Mouse (Mus musculus) cerebellum, postnatal 14 days (tissue): ENCODE measurements at regions not wholly inside any gene's neighbourhood (a gene's known extent, or its start where the extent isn't known, plus 50 kb on each side); places are given as distances from the start of the nearest gene placed in this dataset.
A peak's percentile ranks its signal among the peaks of the same experiment; 100 is the strongest.

Source experiments
- DNase-seq, 2 experiments: peaks; one replicate each; pipeline ENCODE4 v3.0.0; 2021; ENCODE audit warnings: mixed read lengths in 2 of 2

DNA sequence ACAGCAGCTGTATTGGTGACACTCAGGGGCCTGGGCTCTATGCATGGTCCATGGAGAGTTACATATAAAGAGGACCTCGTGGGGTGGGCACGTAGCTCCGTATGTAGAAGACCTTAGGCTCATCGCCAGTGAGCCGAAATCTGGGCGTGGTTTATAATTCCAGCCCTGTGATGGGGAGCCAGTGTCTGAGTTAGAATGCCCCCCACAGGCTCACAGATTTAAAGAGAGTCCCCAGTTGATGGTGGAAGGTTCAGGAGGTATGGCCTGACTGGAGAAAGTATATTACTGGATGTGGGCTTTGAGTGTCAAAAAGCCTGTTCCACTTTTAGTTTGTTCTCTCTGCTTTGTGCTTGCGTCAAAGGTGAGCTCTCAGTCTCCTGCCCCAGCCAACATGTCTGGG lies 54.8 kb downstream of the 1700122O11Rik start:
- no peak for DNase-seq

DNA sequence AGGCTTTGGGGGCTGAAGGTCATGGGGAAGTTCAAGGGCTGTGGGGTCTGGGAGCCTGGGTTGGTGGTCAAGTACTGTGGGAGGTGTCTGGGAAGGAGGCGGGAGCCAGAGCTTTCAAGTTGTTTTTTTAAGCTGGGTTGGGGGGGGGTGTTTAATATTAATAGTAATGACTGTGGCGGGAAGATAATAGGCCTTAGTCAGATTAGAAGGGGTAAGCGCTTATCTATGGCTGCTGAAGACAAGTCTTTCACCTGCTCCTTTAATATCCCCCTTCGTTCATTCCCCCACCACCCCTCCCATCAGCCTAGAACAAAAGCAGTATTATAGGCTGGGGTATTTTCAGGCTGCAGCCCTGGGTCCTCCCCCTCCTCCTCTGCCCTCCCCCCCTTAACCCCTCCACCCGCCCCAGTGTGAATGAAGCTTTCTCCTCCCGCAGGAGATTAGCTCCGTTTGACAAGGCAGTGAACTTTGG lies 56.5 kb downstream of the 1700122O11Rik start:
- no peak for DNase-seq

DNA sequence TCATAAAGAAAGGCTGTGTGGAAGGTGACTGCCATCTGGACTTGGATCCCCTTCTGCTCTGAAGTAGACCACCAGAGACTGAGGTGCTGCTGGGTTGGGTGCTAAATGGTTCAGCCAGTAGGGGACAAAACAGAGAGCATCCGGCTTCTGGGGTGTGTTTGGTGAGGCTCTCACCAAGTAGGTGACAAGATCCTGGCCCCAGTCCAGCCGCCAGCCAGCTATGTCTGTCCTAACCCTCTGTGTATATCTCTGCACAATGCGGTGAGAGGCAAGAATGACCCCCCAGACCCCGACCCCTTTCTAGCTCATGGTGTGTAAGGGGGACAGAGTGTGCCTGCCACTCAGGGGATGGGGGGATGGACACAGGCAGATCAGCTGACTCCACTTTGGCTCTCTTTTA lies 54.8 kb upstream of the Foxp4 start:
- DNase-seq = peak in 1 of 2 experiments; percentile 25

DNA sequence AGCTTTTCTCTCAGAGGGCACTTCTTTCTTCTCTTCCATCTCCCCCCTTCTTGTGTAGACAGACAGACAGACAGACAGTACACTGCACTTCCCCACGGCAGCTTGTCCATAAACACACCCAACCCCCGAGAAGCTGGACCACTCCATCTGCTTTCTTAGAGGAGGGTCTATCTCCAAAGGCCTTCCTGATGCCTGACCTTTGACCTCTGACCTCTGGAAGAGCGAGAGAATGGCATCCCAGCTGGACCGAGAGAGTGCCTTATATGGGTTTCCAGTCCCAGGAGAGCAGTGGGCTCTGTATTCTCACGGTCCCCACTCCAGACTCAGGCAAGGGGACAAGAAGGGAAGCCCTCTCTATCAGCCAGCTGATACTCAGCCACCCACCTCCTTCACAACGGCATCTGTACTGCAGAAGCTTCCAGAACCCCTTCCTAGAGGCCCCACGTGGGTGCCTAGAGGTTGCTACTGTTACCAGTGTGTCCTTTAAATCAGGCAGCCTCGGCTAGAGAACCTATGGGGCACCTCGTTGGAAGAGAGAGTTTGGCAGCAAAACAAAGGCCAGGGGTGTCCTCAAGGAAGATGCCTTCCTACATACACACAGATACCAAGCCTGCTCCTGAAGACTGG lies 54.1 kb upstream of the Foxp4 start:
- no peak for DNase-seq

DNA sequence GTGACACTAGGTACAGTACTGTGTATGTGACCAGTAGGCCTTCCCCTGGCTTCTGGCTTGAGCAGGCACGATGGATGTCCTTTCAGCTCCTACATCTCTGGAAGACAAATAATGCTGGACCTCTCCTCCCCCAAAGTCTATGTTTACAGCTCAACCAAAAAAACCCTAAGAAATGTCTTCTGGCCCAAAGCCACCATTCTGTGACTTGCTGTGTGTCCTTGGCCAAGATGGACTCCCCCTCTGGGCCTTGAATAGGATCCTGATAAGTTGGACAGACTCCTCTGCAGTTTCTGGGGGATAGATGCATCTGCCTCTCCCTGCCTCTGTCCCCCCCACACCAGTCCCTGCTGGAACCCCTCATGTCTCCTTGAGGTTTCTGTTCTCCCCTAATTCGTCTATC lies 53.6 kb upstream of the Foxp4 start:
- DNase-seq = no peak

- DNase-seq = no peak
Observed at GRCm38 (mm10) chr17:47976999-47977357, 52.5 kb upstream of the Foxp4 start.

DNA sequence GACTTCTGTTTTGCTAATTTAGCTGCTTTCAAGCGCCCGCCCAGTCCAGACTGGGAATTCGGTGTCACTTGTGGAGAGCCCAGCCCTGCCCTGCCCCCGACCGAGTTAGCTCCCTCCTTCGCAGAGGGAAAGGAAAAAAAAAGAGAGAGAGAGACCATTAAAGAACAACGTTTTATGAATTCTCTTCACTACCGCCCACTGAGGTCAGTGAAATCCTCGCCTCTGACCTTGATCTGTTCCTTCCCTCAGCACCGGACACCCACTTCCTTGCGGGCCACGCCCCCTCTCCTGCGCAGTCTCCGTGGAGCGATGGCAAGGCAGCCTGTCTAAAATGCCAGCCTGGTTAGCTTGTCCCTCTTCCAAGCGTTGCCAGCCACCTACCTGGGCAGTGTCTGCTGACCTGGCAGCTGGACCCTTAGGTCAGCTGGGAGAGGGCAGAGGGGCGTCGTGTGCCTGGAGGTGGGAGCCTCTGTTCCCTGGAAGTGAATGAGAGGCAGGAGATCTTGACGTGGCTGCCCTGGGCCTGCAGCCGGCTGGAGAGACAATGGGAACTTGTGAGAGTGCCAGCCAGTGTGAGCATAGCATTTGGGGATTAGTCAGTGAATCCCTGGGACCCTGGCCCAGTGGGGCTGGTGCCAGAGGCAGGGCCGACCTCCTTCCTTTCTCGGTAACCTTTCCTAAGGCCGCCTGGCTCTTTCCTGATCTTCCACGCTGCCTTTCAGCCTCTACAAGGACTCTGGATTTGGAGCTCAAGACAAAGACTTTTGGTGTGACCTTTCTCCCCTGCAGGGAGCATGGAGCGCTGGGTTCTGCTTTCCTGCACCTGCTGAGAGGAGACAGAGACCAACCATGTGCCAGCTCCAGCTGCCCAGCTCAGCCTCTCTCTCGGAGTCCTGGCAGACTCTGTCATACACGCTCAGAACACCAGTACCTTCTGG lies 51.9 kb upstream of the Foxp4 start:
- peak; percentile 69 to 78 for DNase-seq

GRCm38 (mm10) chr17:47975281-47976060 lies 51.0 kb upstream of the Foxp4 start:
- DNase-seq = peak; percentile 30 to 39

DNA sequence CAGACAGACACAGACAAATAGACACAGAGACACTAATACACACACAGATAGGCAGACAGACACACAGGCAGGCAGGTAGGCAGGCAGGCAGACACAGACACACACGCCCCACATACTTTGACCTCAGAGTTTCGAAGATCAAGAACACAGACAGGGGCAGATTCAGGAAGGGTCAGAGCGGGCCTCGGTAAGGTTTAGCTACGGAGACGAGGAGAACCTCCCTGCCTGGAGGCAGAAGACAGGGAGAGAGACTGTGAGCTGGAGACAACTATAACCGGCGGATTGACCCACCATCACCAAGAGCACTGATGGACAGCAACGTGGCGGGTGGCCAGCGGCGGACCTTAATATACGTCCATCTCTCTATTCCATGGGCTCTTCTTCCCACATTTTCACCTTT lies 50.1 kb upstream of the Foxp4 start:
- DNase-seq = no peak
